Mouse (Mus musculus): Measurements from ENCODE around the gene Tmem266.

Tmem266 gene

GRCm38 (mm10) chr9:55404256-55404655 is 77.5 kb downstream of the Tmem266 start:
- DNase-seq, result no peak

- no peak for DNase-seq
Measured at GRCm38 (mm10) chr9:55404976-55405702, 78.4 kb downstream of the Tmem266 start.

DNA sequence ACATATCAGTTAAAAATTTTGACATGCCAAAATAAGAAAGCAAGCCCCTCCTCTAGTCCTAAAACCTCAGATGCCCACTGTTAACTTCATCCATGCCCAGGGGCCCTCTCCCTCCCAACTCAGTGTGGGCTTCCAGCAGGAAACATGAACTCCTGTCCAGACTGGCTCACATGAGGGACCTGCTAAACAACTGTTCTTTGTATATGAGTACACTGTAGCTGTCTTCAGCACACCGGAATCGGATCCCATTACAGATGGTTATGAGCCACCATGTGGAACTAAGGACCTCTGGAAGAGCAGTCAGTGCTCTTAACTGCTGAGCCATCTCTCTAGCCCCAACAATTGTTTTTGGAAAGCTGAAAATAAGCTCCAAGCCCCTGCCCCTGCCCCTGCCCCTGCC is 80.1 kb downstream of the Tmem266 start:
- no peak for DNase-seq

- no peak for DNase-seq
Measured at GRCm38 (mm10) chr9:55408851-55409250, 82.1 kb downstream of the Tmem266 start.

DNA sequence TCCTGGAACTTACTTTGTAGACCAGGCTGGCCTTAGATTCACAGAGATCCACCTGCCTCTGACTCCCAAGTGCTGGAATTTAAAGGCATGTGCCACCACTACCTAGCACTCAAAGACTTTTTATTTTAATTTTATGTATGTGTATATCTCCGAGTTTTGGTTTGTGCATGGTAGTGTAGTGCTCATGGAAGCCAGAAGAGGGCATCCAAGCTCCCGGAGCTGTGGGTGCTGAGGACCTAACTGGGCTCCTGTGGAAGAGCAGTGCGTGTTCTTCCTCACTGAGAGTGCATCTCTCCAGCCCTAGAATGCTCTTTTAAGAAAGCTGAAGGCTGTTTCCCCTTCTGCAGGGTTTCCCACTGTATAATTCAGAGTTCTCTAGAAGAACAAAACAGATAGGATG is 83.1 kb downstream of the Tmem266 start:
- DNase-seq, result no peak

- no peak for DNase-seq
Measured at GRCm38 (mm10) chr9:55410430-55410829, 83.7 kb downstream of the Tmem266 start.

DNA sequence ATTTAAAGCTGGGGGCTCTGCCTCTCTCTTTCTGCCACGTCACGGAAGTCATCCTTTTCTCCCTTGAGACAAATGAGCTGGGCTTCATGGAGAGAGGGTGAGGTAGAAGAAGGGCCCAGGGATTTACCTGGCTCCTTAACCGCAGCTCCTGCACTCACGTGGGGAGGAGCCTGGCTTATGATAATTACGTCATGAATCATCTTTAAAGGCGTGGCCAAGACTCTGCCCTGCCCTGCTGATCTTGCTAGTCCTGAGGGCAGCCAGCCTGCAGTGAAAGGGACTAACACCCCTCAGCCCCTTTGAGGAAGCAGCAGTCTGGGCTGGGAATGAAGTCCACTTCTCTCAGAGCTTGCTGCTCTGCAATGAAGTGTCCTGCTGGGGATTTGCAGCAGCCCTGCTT is 84.4 kb downstream of the Tmem266 start:
- no peak for DNase-seq

GRCm38 (mm10) chr9:55421786-55422185 is 95.1 kb downstream of the Tmem266 start:
- no peak for DNase-seq

GRCm38 (mm10) chr9:55423451-55424424 is 97.0 kb downstream of the Tmem266 start:
- DNase-seq, result peak; percentile 72 to 75

- DNase-seq, result no peak
Measured at GRCm38 (mm10) chr9:55425271-55425810, 98.6 kb downstream of the Tmem266 start.

DNA sequence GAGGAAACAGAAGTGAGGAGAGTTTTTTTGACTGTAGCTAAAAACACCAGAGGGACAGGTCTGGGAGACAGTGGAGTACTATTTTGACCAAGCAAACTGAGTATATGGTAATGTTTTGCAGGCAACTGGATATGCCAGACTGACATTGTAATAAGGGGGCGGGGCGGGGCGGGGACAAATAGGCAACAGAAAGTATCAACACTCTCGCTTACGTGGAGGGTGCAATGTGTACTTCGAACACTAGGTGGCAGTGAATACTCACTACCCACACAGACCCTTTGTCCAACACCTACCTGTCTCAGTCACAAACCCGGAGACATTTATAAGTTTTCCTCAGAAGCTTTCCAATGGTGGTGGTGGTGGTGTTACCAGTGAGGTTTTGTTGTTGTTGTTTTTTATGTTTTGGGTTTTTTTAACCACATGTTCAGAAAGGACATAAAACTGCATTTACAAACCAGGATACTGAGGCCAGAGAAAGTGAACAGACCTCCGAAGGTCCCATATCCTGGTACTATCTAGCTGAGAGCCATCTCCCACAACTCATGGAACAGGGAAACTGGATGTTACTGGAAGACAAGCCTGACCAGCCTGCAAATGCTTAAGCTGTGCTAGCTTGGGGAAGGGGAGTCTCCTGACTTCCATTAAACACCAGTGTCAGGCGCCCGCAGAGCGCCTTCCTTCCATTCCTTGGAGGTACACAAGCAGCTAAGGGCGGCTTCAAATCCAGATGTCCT is 102.7 kb downstream of the Tmem266 start:
- DNase-seq, result peak; percentile 67 to 80

DNA sequence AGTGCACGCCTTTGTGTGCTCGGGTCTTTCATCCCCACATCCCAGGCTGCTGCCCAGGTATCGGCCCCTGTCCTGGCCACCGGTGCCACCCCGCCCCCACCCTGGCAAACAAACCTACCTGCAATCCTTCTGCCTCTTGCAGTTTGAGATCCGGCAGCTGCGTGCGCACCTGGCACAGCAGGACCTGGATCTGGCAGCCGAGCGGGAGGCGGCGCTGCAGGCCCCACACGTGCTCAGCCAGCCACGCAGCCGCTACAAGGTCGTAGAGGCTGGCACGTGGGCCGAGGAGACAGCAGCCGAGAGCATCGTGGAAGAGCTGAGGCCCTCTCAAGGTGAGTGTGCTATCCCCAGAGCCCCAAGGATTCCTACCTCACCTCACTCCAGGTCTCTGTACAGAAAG is 103.4 kb downstream of the Tmem266 start:
- no peak for DNase-seq

DNA sequence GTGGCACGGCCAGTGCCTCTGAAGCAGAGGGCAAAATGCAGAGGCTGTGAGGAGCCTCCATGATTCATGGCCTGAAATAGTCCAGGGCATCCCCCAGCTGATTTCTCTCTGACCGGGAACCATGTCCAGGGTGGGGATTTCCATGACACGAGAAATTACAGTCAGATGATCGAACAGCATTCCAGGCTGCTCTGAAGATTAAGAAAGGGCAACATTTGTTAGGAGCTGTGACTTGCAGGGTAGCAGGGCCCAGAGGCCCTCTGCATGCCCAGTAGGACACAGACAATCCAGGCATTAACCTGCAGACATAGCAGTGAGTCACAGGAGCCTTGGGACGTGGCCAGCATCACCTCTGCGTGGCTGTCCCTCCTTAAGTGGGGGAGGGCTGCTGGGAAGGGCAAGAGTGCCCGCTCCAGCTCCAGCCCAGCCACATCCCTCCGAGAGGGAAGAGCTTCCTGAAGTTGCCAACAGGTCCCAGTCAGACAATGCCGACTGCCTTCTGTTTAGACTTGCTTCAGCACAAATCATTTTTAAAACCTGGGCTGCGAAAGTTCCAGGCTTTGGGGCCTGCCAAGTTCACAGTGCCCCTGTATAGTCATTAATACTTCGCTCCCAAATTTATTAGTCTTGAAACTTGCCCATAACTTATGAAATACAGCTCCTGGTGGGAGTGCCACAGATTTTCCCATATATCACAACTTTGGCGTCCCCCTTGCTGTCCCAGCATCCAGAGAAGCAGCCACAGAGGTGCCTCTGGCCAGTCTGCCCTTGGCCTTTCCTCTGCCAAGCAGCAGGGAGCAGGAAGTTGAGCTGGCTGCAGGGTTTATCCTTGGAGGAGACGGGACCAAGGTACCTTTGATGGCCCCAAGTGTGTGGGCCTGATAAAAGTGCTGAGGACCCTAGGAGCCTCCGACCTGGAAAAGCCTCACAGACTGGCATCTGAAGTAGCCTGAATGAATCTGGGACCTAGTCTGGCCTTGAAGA is 105.9 kb downstream of the Tmem266 start:
- DNase-seq, result peak in 1 of 2 experiments; percentile 65

- no peak for DNase-seq
Measured at GRCm38 (mm10) chr9:55433875-55434274, 107.2 kb downstream of the Tmem266 start.

- DNase-seq, result no peak
Measured at GRCm38 (mm10) chr9:55438433-55438832, 111.7 kb downstream of the Tmem266 start.

DNA sequence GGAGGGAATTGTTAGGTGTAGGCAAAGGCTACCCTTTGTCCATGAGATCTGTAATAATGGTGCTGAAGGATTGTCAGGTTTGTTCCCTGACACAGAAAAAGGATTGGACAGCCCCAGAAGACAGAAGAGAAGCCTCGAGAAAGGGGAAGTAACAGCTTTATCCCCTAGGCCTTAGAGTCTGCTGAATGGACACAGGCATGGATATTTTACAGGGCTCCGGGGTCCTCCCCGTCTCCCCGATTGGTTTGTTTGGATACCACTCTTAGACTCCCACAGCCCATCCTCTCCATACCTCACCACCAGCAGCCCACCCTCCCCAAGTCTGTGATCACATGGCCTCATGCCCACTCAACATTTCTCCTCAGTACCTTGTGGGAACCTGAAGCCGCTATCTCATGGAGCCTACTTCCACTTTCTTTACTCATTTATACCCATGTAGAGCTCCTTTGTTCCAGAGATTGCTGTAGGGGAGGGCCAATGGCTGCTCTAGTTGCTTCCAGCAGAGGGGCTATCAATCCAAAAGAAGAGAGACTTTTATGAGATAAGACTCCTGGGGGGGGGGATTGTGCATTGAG is 112.6 kb downstream of the Tmem266 start:
- no peak for DNase-seq

- DNase-seq, result no peak
Measured at GRCm38 (mm10) chr9:55447509-55447908, 120.8 kb downstream of the Tmem266 start.

- DNase-seq, result no peak
Measured at GRCm38 (mm10) chr9:55449108-55449507, 122.4 kb downstream of the Tmem266 start.

- no peak for DNase-seq
Measured at GRCm38 (mm10) chr9:55450035-55450434, 123.3 kb downstream of the Tmem266 start.

DNA sequence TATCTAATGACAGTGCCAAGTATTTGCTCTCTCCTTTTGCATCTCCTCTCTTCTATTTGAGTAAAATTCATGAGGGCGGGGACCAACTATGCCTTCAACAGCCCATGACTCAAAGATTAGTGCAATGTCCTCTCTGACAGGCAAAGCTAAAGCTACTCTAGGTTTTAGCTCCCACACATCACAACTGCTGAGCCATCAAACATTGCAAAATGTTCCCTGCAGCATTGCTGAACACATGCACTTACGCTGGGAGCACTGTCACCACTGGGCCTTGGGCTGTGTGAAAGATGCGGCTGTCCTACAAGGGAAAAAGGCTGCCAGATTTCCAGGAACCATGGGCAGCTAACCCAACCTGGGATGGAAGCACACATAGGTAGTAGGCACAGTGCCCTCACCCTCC is 124.7 kb downstream of the Tmem266 start:
- no peak for DNase-seq

DNA sequence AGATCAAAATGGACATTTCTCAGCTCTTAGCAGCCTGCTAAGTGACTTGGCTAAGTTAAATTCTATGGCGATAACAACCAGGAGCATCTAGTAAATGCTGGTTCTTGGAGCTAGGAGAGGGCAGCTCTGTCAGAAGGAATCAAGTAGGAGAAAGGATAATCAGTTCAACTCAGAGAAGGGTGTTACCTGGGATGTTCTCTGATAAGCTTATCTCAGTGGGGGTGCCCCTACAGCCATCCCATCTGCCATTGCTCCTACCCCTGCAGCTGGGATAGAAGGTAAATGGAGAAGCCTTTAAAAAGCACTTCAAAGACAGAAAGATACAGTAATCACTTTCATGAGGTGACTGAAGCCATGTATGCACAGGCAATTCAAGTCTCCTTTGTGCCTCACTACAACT is 126.2 kb downstream of the Tmem266 start:
- no peak for DNase-seq

Data from cerebellum, postnatal 25 days (tissue).